Mouse (Mus musculus) embryonic facial prominence, embryonic 14.5 days (tissue): Measurements from ENCODE around the gene Cdt1. TPM values are rescaled to one million over a fixed set of nuclear protein-coding genes. Genes with fewer than 3 reads are reported as not detected.

ENCODE experiments used
- ATAC-seq: fragments of 200-750 bp; cut with Nextera tagmentation; 2 replicates; pipeline ENCODE4 v1.8.0; 2017; ENCODE audit warnings: low read depth, moderate number of reproducible peaks, moderate TSS enrichment
- DNase-seq: peaks from one replicate; pipeline ENCODE4 v3.0.0-alpha.2; 2015; ENCODE audit warnings: low spot score
- H3K27ac ChIP-seq: fragments of 300-500 bp; sonication (generic); replicated peaks from 2 replicates; pipeline ENCODE4 v1.5.1; 2014; ENCODE audit warnings: low read depth, mild to moderate bottlenecking, low read length, moderate library complexity
- H3K27me3 ChIP-seq: fragments of 300-500 bp; sonication (generic); replicated peaks from 2 replicates; pipeline ENCODE4 v1.6.1; 2014; ENCODE audit warnings: low read length; ENCODE audit not compliant: control insufficient read depth, insufficient read depth
- H3K36me3 ChIP-seq: fragments of 300-500 bp; sonication (generic); 2 replicates; pipeline ENCODE4 v1.6.1; 2014; ENCODE audit warnings: low read length, mixed read lengths; ENCODE audit not compliant: control insufficient read depth, insufficient read depth
- H3K4me1 ChIP-seq: fragments of 300-500 bp; sonication (generic); 2 replicates; pipeline ENCODE4 v1.6.1; 2014; ENCODE audit warnings: antibody characterized with exemption, low read length; ENCODE audit not compliant: control insufficient read depth, insufficient read depth
- H3K4me2 ChIP-seq: fragments of 300-500 bp; sonication (generic); 2 replicates; pipeline ENCODE4 v1.6.1; 2014; ENCODE audit warnings: low read depth, mild to moderate bottlenecking, low read length, moderate library complexity, mixed read lengths
- H3K4me3 ChIP-seq: fragments of 300-500 bp; sonication (generic); 2 replicates; pipeline ENCODE4 v1.5.1; 2014; ENCODE audit warnings: low read depth, mild to moderate bottlenecking, low read length
- H3K9ac ChIP-seq: fragments of 300-500 bp; sonication (generic); 2 replicates; pipeline ENCODE4 v1.6.1; 2014; ENCODE audit warnings: low read depth, mild to moderate bottlenecking, low read length, moderate library complexity, mixed read lengths
- H3K9me3 ChIP-seq: fragments of 300-500 bp; sonication (generic); 2 replicates; pipeline ENCODE4 v1.6.1; 2016; ENCODE audit warnings: low read length; ENCODE audit not compliant: control insufficient read depth
- WGBS: fragments of 180-500 bp; shearing (Covaris S2); extraction: QIAGEN DNeasy Blood & Tissue Kit; methylation state at CpG from one replicate; pipeline ENCODE4 v1.1.7; 2014; 5-methylcytosine and 5-hydroxymethylcytosine counted together
- microRNA-seq: library from miRNA; unstranded; fragments of <30 nt; microRNA quantifications from one replicate; pipeline ENCODE4, GENCODE M21; 2016; ENCODE audit warnings: borderline number of aligned reads
- polyA plus RNA-seq: library from polyadenylated mRNA; unstranded; fragments of >200 nt; fragmentation: Nextera tagmentation; extraction: Ambion mirVana; gene quantifications from 2 replicates; pipeline ENCODE4 v1.2.1, GENCODE M21; 2014

Cdt1 gene
- polyA plus RNA-seq, 1 experiment from 2014 or later = 33.7 TPM

DNA sequence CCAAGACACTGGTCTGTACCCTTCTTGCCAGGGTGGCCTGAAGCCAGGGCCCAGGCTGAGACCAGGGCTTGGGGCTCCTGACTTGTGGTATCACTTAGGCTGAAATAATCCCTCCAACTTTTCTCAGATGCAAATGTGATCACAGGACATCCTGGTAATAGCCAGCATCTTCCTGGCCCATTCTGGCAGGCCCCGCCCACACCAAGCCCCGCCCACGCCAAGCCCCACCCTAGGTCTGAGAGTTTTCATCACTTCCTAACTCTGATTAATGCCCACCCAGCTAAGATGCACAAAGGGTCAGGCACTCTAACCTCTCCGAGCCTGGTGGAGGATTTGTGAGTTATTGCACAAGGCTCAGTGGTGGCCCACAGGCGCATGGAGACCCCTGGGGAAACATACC lies 52.6 kb downstream of the Cdt1 start:
- Histone ChIP-seq H3K4me2 (no peak overlapping the region), H3K4me3 (no peak overlapping the region), H3K9ac (no peak overlapping the region), H3K9me3 (no peaks in the 10 kb centered on the region), H3K27me3 (no peaks in the 10 kb centered on the region), H3K36me3 (no peaks in the 10 kb centered on the region), H3K4me1 (no peaks in the 10 kb centered on the region), H3K27ac (no peak overlapping the region)
- DNase-seq (no peak), ATAC-seq (no peak)
- 24% methylated on average over 5 of the region's 5 CpGs for WGBS

DNA sequence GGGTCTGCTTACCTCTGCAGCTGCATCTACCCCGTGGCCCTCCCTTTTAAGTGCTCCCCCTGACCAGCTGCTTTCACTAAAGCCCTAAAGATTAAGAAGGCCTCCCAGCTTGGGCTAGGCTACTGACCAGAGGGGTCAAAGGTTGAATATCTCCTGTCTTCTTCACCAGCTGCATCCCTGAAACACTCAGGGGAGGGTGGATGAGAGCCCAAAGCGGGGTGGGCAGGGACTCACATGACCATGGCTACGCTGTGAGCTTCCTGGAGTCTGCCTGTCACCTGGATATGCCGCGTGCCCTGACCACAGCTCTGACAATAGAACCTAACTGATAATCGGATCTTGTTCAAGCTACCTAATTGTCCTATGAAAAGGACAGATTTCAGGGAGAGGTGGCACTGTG lies 54.9 kb downstream of the Cdt1 start, which contains the start of gene Pabpn1l:
TSS of gene Pabpn1l (minus strand) at position 13 of the 400 bp plus-strand sequence.
- WGBS = 65% methylated on average over 6 of the region's 6 CpGs
- no peak within 1 kb of the TSS for H3K4me3 ChIP-seq

More for the DNA sequence above, 54.9 kb downstream of the Cdt1 start, which contains the start of gene Pabpn1l:
- Histone ChIP-seq H3K27ac (no peak within 1 kb of the TSS), H3K4me1 (no peaks in the 10 kb centered on the region), H3K9me3 (no peaks in the 10 kb centered on the region), H3K9ac (no peak within 1 kb of the TSS), H3K36me3 (no peaks in the 10 kb centered on the region), H3K4me2 (no peak within 1 kb of the TSS), H3K27me3 (no peaks in the 10 kb centered on the region)
- DNase-seq (no peak), ATAC-seq (no peak)

Small RNA genes lying within 50 kb of the gene (microRNA-seq; reads per million reads assigned to microRNA genes)
- not detected for gene Mir6396

Other genes with a start within 250 kb of the Cdt1 start
- gene Trhr2, start 207.3 kb upstream of the Cdt1 start, polyA plus RNA-seq = 0.16 TPM in 1 of 2 replicates, not detected in the other
- 30.9 and 31.6 TPM in 2 replicates for gene Zc3h18, start 191.4 kb upstream of the Cdt1 start, polyA plus RNA-seq
- gene Il17c, start 146.0 kb upstream of the Cdt1 start, polyA plus RNA-seq = not detected in 2 replicates
- 160 and 173 TPM in 2 replicates for gene Cyba, start 135.1 kb upstream of the Cdt1 start, polyA plus RNA-seq
- 27.1 and 34.4 TPM in 2 replicates for gene Mvd, start 124.6 kb upstream of the Cdt1 start, polyA plus RNA-seq
- 3.1 and 4.2 TPM in 2 replicates for gene Snai3, start 107.3 kb upstream of the Cdt1 start, polyA plus RNA-seq
- 40.0 and 40.1 TPM in 2 replicates for gene Rnf166, start 92.0 kb upstream of the Cdt1 start, polyA plus RNA-seq
- gene Ctu2, start 91.9 kb upstream of the Cdt1 start, polyA plus RNA-seq = 49.0 and 49.2 TPM in 2 replicates
- gene Piezo1, start 16.7 kb upstream of the Cdt1 start, polyA plus RNA-seq = 18.7 and 22.7 TPM in 2 replicates
- 291 and 314 TPM in 2 replicates for gene Aprt, start 8.9 kb downstream of the Cdt1 start, polyA plus RNA-seq
- 13.1 TPM in 2 replicates for gene Galns, start 43.4 kb downstream of the Cdt1 start, polyA plus RNA-seq
- gene Trappc2l, start 43.6 kb downstream of the Cdt1 start, polyA plus RNA-seq = 66.7 and 74.5 TPM in 2 replicates
- gene Pabpn1l, start 54.7 kb downstream of the Cdt1 start, polyA plus RNA-seq = 0.35 TPM in 1 of 2 replicates, not detected in the other
- 7.2 and 8.1 TPM in 2 replicates for gene Cbfa2t3, start 131.1 kb downstream of the Cdt1 start, polyA plus RNA-seq
- 14.0 and 17.3 TPM in 2 replicates for gene Acsf3, start 207.5 kb downstream of the Cdt1 start, polyA plus RNA-seq